Mouse (Mus musculus): Measurements from ENCODE around the gene Trp53inp2. TPM values are rescaled to one million over a fixed set of nuclear protein-coding genes. Genes with fewer than 3 reads are reported as not detected.

The Trp53inp2 gene
- polyA plus RNA-seq, 1 experiment: 13.8 TPM

DNA sequence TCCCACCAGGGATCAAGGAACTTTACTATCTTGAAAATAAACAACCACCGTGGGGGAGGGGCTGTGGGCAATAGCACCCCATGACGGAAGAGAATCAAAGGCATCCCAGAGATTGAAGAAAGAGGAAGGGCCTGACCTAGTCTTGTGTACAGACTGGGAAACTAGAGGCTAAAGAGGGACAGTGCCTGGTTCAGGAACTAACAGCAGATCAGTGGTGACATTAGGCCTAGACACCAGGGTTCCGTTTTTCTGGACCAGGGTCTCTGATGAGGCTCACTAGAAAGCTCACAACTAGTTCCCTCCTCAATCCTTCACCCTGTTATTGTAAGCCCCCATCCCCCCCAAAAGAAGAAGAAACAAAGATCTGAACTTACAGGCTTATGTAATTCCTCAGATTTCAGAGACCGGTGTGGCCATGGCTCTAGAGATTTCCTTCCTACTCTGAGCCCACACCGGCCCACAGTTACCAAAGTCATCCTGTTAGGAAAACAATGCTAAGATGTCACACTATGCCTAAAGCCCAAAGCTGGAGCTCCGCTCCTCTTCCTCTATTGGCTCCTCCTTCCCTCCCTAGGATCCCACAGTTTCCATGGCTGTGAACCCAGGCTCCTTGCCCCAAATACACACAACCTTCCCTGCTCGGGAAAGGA, 13.1 kb upstream of the Trp53inp2 start:
- no peaks in the 10 kb centered on the region for H3K27me3 ChIP-seq (ENCODE audit: control insufficient read depth, insufficient read depth, insufficient read length)
- H3K79me3 ChIP-seq (ENCODE audit: low read depth): no peaks in the 10 kb centered on the region
- H3K36me3 ChIP-seq (ENCODE audit: control insufficient read depth, insufficient read depth): no peaks in the 10 kb centered on the region
- no peak for TF ChIP-seq MYOG (IDR thresholded peaks at IDR 0.05; ENCODE audit: control insufficient read depth, extremely low read depth, insufficient read length)
- H3K4me3 ChIP-seq (ENCODE audit: insufficient read depth, poor library complexity, severe bottlenecking): no peak overlapping the region
- H3ac ChIP-seq (ENCODE audit: control insufficient read depth, insufficient read length, low read depth): no peak overlapping the region
- no peaks in the 10 kb centered on the region for H3K79me2 ChIP-seq (ENCODE audit: control insufficient read depth, insufficient read depth)

DNA sequence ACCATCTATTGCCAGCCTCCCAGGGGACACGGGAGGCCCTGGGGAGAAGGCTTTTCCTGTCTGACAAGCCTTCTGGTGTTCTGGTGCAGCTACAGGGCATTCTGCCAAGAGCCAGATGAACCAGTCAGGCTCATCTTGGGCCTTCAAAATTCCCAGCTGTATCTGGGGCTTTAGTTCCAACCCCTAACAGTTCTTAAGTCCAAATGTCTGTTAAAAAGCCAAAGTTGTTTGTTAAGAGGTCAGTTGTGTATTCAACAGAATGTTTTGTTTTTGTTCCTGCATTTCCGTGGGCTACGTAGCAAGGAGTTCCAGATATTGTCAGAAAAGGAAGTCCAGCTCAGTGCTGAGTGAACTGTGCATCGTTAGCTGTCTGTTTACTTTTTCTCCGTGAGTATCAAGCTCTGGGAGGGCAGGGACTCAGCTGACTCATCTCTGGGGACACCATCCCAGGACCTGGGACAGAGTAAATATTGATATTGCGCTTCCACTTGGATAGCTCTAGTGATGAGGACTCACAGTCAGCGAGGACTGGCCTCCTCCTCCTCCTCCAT, 11.5 kb upstream of the Trp53inp2 start:
- H3ac ChIP-seq (ENCODE audit: control insufficient read depth, insufficient read length, low read depth): no peak overlapping the region
- H3K36me3 ChIP-seq (ENCODE audit: control insufficient read depth, insufficient read depth): no peaks in the 10 kb centered on the region
- no peaks in the 10 kb centered on the region for H3K27me3 ChIP-seq (ENCODE audit: control insufficient read depth, insufficient read depth, insufficient read length)
- H3K4me3 ChIP-seq (ENCODE audit: insufficient read depth, poor library complexity, severe bottlenecking): no peak overlapping the region
- no peaks in the 10 kb centered on the region for H3K79me3 ChIP-seq (ENCODE audit: low read depth)
- TF ChIP-seq MYOD1 (IDR thresholded peaks at IDR 0.05; ENCODE audit: control insufficient read depth, insufficient read length, low read depth): no peak
- TF ChIP-seq CTCF (IDR thresholded peaks at IDR 0.05; ENCODE audit: control insufficient read depth, insufficient read depth, insufficient read length): no peak
- no peak for TF ChIP-seq CEBPB (IDR thresholded peaks at IDR 0.05; ENCODE audit: low read depth)
- TF ChIP-seq MYOG (IDR thresholded peaks at IDR 0.05; ENCODE audit: control insufficient read depth, extremely low read depth, insufficient read length): no peak
- no peak for TF ChIP-seq MAX (IDR thresholded peaks at IDR 0.05)
- TF ChIP-seq FOSL1 (IDR thresholded peaks at IDR 0.05; ENCODE audit: insufficient read depth, low read length, poor library complexity, severe bottlenecking): no peak
- TF ChIP-seq USF1 (IDR thresholded peaks at IDR 0.05; ENCODE audit: low read depth): no peak
- H3K79me2 ChIP-seq (ENCODE audit: control insufficient read depth, insufficient read depth): no peaks in the 10 kb centered on the region

DNA sequence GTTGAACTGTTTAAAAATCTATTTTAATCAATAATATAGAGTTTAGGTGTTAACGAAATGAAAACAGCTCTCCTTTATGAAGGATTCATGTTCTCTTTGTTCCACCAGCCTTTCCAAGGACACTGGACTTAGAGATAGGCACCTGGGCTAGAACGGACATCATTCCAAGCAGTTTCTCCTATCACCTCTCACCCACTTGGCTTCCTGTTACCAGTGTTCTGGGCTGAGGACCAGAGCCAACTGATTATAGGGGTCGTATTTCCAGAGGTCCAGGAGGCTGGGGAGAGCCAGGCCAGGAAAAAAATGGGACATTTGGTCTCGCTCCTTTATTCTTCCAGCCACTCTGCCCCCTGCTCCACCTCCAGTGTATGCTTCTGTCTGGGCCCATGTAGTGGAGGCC, 8.4 kb upstream of the Trp53inp2 start:
- H3K79me2 ChIP-seq (ENCODE audit: control insufficient read depth, insufficient read depth): no peaks in the 10 kb centered on the region
- no peaks in the 10 kb centered on the region for H3K27me3 ChIP-seq (ENCODE audit: control insufficient read depth, insufficient read depth, insufficient read length)
- no peaks in the 10 kb centered on the region for H3K79me3 ChIP-seq (ENCODE audit: low read depth)
- TF ChIP-seq CTCF (IDR thresholded peaks at IDR 0.05; ENCODE audit: control insufficient read depth, insufficient read depth, insufficient read length) (no peak), USF1 (IDR thresholded peaks at IDR 0.05; ENCODE audit: low read depth) (no peak), MYOD1 (IDR thresholded peaks at IDR 0.05; ENCODE audit: control insufficient read depth, insufficient read length, low read depth) (no peak), MAX (IDR thresholded peaks at IDR 0.05) (no peak), MYOG (IDR thresholded peaks at IDR 0.05; ENCODE audit: control insufficient read depth, extremely low read depth, insufficient read length) (no peak), CEBPB (IDR thresholded peaks at IDR 0.05; ENCODE audit: low read depth) (no peak), FOSL1 (IDR thresholded peaks at IDR 0.05; ENCODE audit: insufficient read depth, low read length, poor library complexity, severe bottlenecking) (no peak)
- H3K4me3 ChIP-seq (ENCODE audit: insufficient read depth, poor library complexity, severe bottlenecking): no peak overlapping the region
- no peak overlapping the region for H3ac ChIP-seq (ENCODE audit: control insufficient read depth, insufficient read length, low read depth)
- no peaks in the 10 kb centered on the region for H3K36me3 ChIP-seq (ENCODE audit: control insufficient read depth, insufficient read depth)

DNA sequence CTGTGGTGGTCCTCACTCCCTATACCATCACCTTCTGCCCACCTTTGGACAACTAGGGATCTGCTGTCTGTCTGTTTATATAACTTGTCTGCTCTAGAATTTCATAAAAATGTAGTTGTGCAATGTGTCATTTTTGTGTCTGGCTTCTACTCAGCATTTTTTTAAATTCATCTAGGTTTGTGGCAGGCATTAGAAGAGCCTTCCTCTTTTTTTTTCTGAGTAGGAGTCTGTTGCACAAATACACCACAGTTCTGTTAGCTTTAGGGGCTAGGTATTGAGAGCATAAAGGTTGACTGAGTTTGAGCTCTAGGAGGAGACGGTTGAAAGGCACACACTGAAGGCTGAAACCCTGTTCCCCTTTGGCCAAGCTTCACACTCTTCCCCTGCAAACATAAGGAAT, 7.6 kb upstream of the Trp53inp2 start:
- Histone ChIP-seq H3K4me3 (ENCODE audit: insufficient read depth, poor library complexity, severe bottlenecking) (no peak overlapping the region), H3K79me3 (ENCODE audit: low read depth) (no peaks in the 10 kb centered on the region), H3K27me3 (ENCODE audit: control insufficient read depth, insufficient read depth, insufficient read length) (no peaks in the 10 kb centered on the region), H3K79me2 (ENCODE audit: control insufficient read depth, insufficient read depth) (no peaks in the 10 kb centered on the region), H3K36me3 (ENCODE audit: control insufficient read depth, insufficient read depth) (no peaks in the 10 kb centered on the region), H3ac (ENCODE audit: control insufficient read depth, insufficient read length, low read depth) (no peak overlapping the region)
- TF ChIP-seq CTCF (IDR thresholded peaks at IDR 0.05; ENCODE audit: control insufficient read depth, insufficient read depth, insufficient read length): no peak
- no peak for TF ChIP-seq FOSL1 (IDR thresholded peaks at IDR 0.05; ENCODE audit: insufficient read depth, low read length, poor library complexity, severe bottlenecking)
- no peak for TF ChIP-seq CEBPB (IDR thresholded peaks at IDR 0.05; ENCODE audit: low read depth)
- TF ChIP-seq MYOD1 (IDR thresholded peaks at IDR 0.05; ENCODE audit: control insufficient read depth, insufficient read length, low read depth): no peak
- TF ChIP-seq MYOG (IDR thresholded peaks at IDR 0.05; ENCODE audit: control insufficient read depth, extremely low read depth, insufficient read length): no peak
- no peak for TF ChIP-seq USF1 (IDR thresholded peaks at IDR 0.05; ENCODE audit: low read depth)

DNA sequence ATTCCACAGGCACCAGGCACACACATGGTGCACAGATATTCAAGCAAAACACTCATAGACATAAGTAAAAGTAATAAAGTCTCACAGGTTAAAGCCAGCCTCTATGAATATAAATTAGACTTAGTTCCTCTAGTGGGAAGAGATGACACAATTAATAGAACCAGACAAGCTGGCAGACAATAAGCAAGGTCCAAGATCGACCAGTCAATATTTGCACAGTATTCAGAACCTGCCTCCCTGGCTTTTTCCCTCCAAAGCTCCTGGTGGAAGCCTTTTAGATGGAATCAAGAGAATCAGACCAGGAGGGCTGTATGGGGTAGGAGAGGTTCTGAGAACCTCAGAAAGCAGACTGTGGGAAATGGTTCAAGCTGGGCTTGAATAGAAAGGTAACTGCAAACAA, 7.0 kb upstream of the Trp53inp2 start:
- Histone ChIP-seq H3K36me3 (ENCODE audit: control insufficient read depth, insufficient read depth) (no peaks in the 10 kb centered on the region), H3K27me3 (ENCODE audit: control insufficient read depth, insufficient read depth, insufficient read length) (no peaks in the 10 kb centered on the region), H3K79me3 (ENCODE audit: low read depth) (no peaks in the 10 kb centered on the region), H3K79me2 (ENCODE audit: control insufficient read depth, insufficient read depth) (no peaks in the 10 kb centered on the region), H3K4me3 (ENCODE audit: insufficient read depth, poor library complexity, severe bottlenecking) (no peak overlapping the region), H3ac (ENCODE audit: control insufficient read depth, insufficient read length, low read depth) (no peak overlapping the region)
- TF ChIP-seq CEBPB (IDR thresholded peaks at IDR 0.05; ENCODE audit: low read depth) (no peak), MYOG (IDR thresholded peaks at IDR 0.05; ENCODE audit: control insufficient read depth, extremely low read depth, insufficient read length) (no peak), MAX (IDR thresholded peaks at IDR 0.05) (no peak)

DNA sequence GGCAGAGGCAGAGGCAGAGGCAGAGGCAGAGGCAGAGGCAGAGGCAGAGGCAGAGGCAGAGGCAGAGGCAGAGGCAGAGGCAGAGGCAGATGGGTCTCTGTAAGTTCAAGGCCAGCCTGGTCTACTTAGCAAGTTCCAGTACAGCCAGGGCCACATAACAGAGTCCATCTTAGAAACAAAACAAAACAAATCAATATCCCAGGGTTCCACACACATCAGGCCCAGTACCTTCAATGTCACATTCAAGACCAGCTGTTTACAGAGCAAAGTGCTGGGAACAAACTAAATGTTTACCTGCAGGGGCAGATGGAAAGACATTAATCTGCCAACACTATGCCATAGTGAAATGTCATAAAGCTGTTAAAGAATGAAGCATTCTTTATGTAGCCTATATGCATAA, 6.3 kb upstream of the Trp53inp2 start:
- TF ChIP-seq CTCF (IDR thresholded peaks at IDR 0.05; ENCODE audit: control insufficient read depth, insufficient read depth, insufficient read length): no peak
- no peak for TF ChIP-seq USF1 (IDR thresholded peaks at IDR 0.05; ENCODE audit: low read depth)
- no peak for TF ChIP-seq CEBPB (IDR thresholded peaks at IDR 0.05; ENCODE audit: low read depth)
- no peak for TF ChIP-seq MYOD1 (IDR thresholded peaks at IDR 0.05; ENCODE audit: control insufficient read depth, insufficient read length, low read depth)
- no peaks in the 10 kb centered on the region for H3K27me3 ChIP-seq (ENCODE audit: control insufficient read depth, insufficient read depth, insufficient read length)
- no peak overlapping the region for H3ac ChIP-seq (ENCODE audit: control insufficient read depth, insufficient read length, low read depth)
- no peak overlapping the region for H3K4me3 ChIP-seq (ENCODE audit: insufficient read depth, poor library complexity, severe bottlenecking)
- H3K36me3 ChIP-seq (ENCODE audit: control insufficient read depth, insufficient read depth): no peaks in the 10 kb centered on the region
- H3K79me3 ChIP-seq (ENCODE audit: low read depth): no peaks in the 10 kb centered on the region
- no peaks in the 10 kb centered on the region for H3K79me2 ChIP-seq (ENCODE audit: control insufficient read depth, insufficient read depth)
